Mouse (Mus musculus) liver, adult 2 months (tissue): ENCODE results near the gene Ppp2r5a.

Experiments
- CTCF ChIP-seq: fragments of 200-500 bp; IDR thresholded peaks from 2 replicates; pipeline ENCODE4 v1.5.1; 2011; ENCODE audit warnings: low read depth, low read length, control low read depth
- POLR2A ChIP-seq: fragments of 200-500 bp; IDR thresholded peaks from 2 replicates; pipeline ENCODE4 v1.6.1; 2011; ENCODE audit warnings: low read length, control low read depth; ENCODE audit not compliant: insufficient read depth; ENCODE audit errors: extremely low read depth

DNA sequence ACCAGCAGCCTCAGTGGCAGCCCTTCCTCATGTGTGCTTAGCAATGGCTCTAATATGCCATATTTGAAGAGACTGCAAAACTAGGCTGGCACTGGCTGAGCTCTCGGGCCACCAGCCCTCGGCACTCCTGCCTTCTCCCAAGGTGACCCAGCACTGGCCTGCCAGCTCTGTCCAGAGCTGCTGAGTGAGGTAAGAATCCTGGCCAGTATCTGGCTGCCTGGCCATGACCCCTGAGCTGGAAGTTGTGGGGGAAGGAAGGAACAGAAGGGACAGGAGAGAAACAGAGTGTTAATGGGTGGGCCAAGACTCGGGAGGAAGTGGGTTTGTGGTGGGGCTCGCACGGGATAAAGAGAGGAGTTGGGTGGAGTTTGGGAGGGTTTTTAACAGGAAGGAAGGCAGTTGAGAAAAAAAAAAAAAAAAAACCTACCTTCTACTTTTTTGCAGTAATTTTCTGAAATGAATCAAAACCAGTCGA is 17.9 kb upstream of the Ppp2r5a start:
- TF ChIP-seq CTCF (no peak), POLR2A (no peak)
